Mouse (Mus musculus) small intestine, adult 2 months (tissue): Measurements from ENCODE around the gene Gm28635.

ENCODE experiments used
- CTCF ChIP-seq: fragments of 200-500 bp; IDR thresholded peaks from 2 replicates; pipeline ENCODE4 v1.5.1; 2012; ENCODE audit warnings: low read depth, mild to moderate bottlenecking, control low read depth, inconsistent platforms, low read length, moderate library complexity, mixed read lengths; ENCODE audit not compliant: insufficient replicate concordance, insufficient read length; ENCODE audit errors: extremely low read depth
- POLR2A ChIP-seq: fragments of 200-500 bp; IDR thresholded peaks from 2 replicates; pipeline ENCODE4 v1.6.1; 2012; ENCODE audit warnings: low read depth, mild to moderate bottlenecking, control low read depth, inconsistent platforms, low read length, moderate library complexity

DNA sequence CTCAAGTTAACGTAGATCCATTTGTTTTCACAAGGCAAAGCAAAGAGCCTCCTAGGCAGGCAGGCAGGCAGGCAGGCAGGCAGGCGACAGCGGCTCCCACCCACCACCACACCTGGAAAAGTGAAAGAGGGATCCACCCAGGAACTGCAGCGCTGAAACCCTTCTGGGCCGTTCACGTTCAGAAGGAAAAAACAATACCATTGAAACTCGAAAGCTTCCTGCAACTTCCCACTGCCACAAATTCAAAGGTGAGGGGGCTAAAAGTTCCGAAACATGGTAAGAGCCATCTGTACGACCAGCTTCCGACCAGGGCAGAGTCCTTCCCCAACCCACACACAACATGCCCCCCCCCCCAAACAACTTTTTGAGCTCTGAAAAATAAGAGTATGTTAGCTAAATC is 28.2 kb downstream of the Gm28635 start:
- no peak for TF ChIP-seq CTCF
- TF ChIP-seq POLR2A, result no peak
